Mouse (Mus musculus) natural killer cell, adult 2 months (primary cell): ENCODE results near the gene Pcbp4.
A peak's percentile ranks its signal among the peaks of the same experiment; 100 is the strongest.
"Not testable (repeated sequence)": the region's sequence is repeated elsewhere in the genome, so short reads cannot be mapped to it uniquely, and the experiment has no call there.

Experiments
- DNase-seq, 2 experiments: peaks; one replicate each; pipeline ENCODE4 v3.0.0; 2022; ENCODE audit warnings: low spot score in 2 of 2

The Pcbp4 gene

GRCm38 (mm10) chr9:106481075-106481474 is 28.0 kb downstream of the Pcbp4 start:
- peak; percentile 29 to 35 for DNase-seq

DNA sequence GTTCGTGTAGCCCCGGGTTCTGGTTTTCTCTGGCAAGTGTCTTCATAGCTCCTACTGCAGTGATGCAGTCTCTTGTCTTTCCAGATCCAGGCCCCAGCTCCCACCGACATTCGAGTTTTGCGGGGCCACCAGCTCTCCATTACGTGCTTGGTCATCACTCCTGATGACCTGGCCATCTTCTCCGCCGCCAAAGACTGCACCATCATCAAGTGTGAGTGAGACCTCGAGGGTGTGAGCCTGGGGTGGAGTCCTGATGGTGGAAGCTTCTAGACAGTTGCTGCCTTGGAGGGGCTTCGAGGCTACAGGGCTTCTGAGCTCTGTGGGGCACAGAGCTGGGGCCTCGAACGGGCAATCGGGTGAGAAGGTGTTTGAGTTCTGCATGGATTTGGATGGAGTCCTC is 28.6 kb downstream of the Pcbp4 start:
- no peak for DNase-seq

DNA sequence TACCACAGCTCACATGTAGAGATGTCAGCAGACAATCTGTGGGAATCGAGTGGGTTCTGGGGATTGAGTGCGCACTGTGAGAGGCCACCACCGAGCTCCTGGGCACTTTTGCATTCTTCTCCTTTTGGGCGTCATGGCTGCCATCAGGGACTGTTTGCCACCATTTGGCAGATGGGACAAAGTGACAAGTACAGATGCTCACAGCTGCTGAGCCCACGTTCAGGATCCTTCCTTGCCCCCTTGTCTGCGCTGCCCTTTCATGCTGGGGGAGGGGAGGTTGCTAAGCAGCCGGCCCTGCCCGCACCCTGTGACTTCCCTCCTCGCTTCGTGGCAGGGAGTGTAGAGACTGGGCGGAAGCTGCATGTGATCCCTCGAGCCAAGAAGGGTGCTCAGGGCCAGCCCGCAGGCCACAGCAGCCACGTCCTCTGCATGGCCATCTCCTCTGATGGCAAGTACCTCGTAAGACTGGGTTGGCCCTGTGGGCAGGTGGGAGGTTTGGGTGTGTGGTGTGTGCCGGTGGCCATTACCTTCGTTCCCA is 29.6 kb downstream of the Pcbp4 start:
- no peak for DNase-seq

GRCm38 (mm10) chr9:106483136-106483535 is 30.0 kb downstream of the Pcbp4 start:
- no peak for DNase-seq

- DNase-seq: no peak
Measured at GRCm38 (mm10) chr9:106483606-106484005, 30.5 kb downstream of the Pcbp4 start.

DNA sequence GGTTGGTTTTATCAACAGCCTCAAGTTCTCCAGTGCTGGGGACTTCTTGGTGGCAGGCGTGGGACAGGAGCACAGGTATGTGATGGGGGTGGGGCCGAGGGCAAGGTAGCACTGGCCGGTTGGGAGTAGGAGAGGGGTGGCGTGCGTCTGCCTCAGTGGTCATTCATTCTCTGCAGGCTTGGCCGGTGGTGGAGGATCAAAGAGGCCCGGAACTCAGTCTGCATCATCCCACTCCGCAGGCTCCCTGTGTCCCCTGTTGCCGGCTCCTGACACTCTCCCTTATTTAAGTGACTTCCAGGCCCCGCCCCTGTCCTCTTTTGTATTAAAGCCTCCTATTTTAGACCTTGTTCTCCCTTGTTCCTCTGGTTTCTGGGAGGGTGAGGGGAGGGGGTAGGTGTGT is 32.0 kb downstream of the Pcbp4 start:
- no peak for DNase-seq

- not testable (repeated sequence) for DNase-seq
Measured at GRCm38 (mm10) chr9:106487602-106488001, 34.5 kb downstream of the Pcbp4 start.

GRCm38 (mm10) chr9:106499667-106500066 is 46.6 kb downstream of the Pcbp4 start, which contains the start of gene Iqcf1:
TSS of gene Iqcf1 (plus strand) at chr9:106499967.
- DNase-seq: no peak

DNA sequence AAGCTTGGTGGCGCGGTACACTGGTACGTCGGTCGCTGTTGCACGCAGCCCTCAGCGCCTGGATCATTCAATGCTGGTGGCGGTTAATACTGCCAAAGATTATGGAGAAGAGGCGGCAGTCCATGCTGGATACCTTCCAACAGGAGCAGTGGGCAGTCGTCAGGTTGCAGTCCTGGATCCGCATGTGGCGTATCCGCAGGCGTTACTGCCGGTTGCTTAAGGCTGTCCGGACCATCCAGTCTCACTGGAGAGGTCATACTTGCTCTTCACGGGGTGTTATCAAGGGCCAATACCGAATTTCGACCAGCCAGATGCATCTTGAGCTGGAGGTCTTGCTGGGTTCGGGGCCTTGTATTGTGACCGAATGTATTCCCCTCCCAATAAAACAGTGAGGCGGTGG is 48.8 kb downstream of the Pcbp4 start:
- DNase-seq: no peak

DNA sequence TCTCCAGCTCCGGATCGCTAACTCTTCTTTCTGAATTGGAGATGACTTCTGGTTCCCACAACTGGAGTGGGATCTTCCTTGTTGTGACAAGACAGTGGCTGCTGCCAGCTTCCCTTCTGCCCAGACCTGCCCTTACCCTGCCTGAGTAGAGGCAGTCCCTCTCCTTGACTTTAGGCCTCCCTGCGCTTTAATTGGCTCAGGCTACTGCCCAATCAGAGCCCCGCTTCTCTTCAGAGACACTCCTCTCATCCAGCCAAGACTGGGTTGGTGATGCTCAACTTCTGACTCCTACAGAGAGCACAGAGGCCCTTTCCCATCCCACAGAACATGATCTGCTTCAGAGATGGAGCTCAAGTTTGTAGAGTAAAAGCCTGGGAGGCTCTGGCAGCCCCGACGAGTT is 51.2 kb downstream of the Pcbp4 start:
- no peak for DNase-seq

- DNase-seq: no peak
Measured at GRCm38 (mm10) chr9:106509356-106509755, 56.3 kb downstream of the Pcbp4 start.

- no peak for DNase-seq
Measured at GRCm38 (mm10) chr9:106512729-106513450, 59.8 kb downstream of the Pcbp4 start.

DNA sequence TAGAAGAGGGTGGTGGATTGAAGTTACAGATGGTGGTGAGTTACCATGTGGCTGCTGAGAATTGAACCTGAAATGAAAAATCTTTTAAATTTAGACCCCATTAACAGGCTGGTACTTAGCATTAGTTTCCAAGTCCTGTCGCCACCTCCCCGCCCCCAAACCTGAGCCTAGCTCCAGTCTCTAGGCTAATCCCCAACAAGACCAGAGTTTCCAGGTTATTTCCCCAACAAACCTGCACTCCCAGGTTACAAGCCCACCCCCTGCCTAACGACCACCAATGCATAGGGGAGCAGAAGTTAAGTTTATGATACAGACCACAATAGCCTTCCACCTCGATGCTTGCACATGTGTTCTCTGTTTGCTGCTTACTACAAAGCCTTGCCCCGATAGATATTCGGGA is 60.5 kb downstream of the Pcbp4 start:
- DNase-seq: no peak
